Mouse (Mus musculus): ENCODE results near the gene Gm20390.

Gene Gm20390

DNA sequence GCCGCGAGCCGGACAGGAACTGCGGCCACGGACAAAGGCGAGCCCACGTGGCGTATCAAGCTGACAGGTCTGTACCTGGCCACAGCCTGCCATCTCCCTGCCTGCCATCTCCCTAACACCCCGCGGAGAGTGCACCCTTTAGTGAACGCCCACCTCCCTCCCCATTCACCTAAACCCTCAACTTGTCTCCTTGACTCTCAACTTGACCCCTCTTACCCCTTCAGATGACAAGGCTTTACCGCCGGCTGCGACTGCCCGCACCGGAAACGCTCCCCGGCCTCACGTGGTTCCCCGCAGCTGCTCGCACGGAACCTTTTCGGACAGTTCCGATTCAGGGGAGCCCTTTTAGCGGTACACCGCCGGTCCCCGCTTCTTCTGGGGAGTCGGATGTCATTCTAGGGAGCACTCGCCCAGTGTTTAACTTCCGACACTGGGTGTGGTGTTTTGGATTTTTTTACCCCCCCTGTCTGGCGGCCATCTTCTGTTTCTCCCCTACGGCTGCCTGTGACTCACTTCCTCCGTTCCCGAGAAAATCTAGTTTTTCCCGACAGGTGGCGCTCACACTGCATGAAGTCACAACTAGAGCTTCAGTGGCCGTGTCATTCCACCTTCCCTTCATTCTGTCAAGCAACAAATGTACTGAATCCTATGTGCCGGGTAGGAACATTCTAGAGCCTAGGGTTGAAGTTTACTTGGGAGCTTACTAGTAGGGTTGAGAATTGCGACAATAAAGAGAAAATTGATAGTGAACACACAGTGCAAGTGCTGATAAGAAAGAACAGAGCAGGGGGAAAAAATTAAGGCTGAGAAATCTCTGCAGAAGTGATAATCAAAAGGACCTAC, at the start of gene Gm20390, which contains the start of gene Nme1:
Gm20390 (minus strand) TSS at position 289 of the 843 bp plus-strand sequence.
Nme1 (minus strand) TSS at position 517 of the 843 bp plus-strand sequence.
- ATAC-seq (ENCODE audit: insufficient number of reproducible peaks, low FRiP score, low TSS enrichment): peak; percentile 93

DNA sequence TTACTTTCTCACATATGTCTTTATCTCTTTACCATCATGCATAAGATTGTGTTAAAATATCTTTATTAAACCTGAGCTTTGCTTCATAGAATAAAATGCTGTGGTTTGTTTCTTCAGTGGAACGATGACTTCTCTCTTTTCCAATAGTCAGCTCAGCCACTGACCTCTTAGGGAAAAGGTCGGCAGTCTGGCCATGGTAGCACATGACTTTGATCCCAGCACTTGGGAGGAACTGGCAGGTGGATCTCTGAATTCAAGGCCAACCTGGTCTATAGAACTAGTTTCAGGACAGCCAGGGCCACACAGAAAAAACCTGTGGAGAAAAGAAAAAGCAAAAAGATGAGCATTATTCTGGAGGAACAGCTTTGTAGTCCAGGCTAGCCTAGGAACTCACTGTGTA, 35.3 kb upstream of the Gm20390 start:
- ATAC-seq (ENCODE audit: insufficient number of reproducible peaks, low FRiP score, low TSS enrichment): no peak

- ATAC-seq (ENCODE audit: insufficient number of reproducible peaks, low FRiP score, low TSS enrichment): no peak
Measured at GRCm38 (mm10) chr11:93999276-93999675, 31.2 kb upstream of the Gm20390 start.

- no peak for ATAC-seq (ENCODE audit: insufficient number of reproducible peaks, low FRiP score, low TSS enrichment)
Measured at GRCm38 (mm10) chr11:93997141-93997775, 29.2 kb upstream of the Gm20390 start.

- peak; percentile 59 for ATAC-seq (ENCODE audit: insufficient number of reproducible peaks, low FRiP score, low TSS enrichment)
Measured at GRCm38 (mm10) chr11:93996306-93997140, 28.4 kb upstream of the Gm20390 start.

DNA sequence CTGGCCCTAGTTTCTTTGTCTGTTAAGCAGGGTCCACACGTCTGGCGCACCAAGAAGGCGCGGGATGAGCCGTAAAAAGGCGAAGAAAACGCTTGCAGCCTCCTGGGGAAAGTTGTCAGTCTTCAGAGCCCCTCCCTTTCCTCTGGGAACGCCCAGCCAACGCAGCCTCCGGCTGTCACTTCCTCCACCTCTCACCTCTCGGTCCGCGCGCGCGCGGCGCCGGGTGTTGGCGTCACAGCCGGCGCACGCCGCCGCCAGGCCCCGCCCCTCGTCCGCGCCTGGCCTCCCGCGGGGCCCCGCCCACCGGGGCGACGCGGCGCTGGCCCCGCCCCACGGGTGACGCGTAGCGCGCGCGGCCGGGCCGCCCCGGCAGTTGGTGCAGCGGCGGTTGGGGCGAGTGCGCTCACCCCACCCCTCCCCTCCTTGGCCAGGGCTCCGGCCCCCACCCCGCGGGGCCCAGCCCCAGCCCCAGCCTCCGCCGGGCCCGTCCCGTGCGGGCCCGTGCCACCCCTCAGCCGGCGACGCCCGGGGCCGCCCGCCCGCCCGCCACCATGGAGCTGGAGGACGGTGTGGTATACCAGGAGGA, 27.7 kb upstream of the Gm20390 start, which contains the start of gene Spag9:
Spag9 (plus strand) TSS at position 372 of the 586 bp plus-strand sequence.
- ATAC-seq (ENCODE audit: insufficient number of reproducible peaks, low FRiP score, low TSS enrichment): peak; percentile 88

DNA sequence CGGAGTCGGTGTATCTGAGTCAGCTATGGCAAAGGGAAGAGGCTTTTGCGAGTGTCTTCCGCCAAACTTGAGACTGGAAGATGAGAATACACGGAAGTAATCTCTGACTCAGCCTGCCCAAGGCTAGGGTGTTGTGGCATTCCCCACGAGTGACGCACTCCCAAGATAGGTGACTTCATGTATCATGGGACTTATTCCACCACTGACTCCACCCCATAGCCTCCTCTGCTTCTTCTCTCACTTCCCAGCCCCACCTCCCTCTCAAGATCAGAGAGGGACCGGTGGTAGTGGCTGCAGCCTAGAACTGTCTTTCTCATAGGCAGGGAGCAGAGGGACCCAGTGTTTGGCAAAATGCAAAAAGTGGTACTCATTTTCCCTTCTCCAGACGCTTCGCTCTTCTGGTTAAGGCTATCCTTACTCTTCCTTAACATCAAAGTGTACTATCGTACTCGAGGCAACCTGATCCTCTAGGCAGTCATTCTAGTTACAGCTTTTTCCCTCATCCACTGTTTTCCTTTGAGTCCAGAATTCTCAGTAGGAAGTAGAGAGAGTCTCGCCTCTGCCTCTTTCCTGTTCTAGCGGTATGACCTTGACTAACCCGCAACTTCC, 27.1 kb upstream of the Gm20390 start:
- ATAC-seq (ENCODE audit: insufficient number of reproducible peaks, low FRiP score, low TSS enrichment): peak; percentile 70

DNA sequence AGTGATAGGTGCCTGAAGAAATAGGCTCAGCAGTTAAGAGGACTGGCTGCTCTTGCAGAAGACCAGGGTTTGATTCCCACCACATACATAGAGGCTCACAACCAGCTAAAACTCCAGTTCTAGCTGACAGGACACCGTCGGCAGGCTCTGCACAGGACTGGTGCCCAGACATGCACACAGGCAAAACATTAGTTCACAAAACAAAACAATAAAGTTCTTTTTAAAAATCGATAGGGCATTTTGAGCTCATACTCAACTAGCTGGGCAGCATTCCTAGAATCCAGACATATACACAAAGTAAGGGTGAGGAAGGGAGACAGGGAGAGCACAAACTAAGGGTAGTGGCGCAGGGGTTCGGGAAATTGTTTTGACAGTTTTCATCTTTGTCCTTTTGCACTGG, 26.4 kb upstream of the Gm20390 start:
- ATAC-seq (ENCODE audit: insufficient number of reproducible peaks, low FRiP score, low TSS enrichment): no peak

GRCm38 (mm10) chr11:93988328-93989062, 20.4 kb upstream of the Gm20390 start:
- ATAC-seq (ENCODE audit: insufficient number of reproducible peaks, low FRiP score, low TSS enrichment): no peak

DNA sequence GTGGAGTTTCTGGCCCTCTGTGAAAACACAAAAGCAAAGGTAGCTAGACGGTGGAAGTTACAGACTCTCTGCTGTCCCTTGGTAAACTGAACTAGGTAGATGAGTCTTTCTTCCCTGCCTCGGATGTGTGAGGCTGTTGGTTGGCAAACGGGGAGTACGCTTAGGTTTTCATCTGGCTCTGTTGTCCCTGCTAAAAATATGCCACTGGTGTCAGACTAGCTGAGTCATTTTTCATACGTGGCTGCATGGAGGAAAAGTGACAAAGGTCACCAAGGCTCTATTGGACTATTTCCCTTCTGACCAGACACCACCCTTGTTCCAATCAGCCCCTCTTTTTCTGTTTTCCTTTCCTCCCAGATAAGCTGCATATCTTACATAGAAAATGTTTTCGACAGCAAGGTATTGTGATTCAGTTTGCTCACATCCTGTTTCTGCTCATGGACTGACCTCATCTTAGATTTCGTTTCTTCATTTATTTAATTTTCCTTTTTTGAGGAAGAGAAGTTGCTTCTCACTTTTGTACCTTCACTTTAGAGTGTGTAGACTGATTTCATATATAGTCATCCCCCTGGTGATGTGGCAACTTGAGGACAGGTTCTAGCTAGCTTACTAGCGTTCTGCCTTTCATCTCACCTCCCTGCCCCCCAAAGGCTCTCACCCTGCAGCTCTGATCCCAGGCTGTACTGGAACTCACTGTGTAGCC, 19.7 kb upstream of the Gm20390 start:
- ATAC-seq (ENCODE audit: insufficient number of reproducible peaks, low FRiP score, low TSS enrichment): no peak

DNA sequence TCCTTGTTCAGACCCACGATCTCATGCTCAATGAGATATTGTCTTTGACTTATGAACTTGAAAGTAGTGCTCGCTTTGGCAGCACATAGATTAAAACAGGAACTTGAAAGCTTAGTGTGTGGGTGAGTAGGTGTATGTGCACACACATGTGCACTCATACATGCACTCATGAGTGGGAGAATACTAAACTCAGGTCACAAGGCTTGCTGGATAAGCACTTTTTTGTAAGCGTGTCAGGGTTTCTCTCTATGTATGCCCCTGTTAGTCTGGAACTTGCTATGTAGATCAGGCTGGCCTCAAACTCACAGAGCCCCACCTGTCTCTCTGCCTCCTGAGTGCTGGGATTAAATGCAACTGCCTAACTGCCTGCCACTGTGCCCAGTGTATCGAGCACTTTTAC, 18.9 kb upstream of the Gm20390 start:
- ATAC-seq (ENCODE audit: insufficient number of reproducible peaks, low FRiP score, low TSS enrichment): no peak

DNA sequence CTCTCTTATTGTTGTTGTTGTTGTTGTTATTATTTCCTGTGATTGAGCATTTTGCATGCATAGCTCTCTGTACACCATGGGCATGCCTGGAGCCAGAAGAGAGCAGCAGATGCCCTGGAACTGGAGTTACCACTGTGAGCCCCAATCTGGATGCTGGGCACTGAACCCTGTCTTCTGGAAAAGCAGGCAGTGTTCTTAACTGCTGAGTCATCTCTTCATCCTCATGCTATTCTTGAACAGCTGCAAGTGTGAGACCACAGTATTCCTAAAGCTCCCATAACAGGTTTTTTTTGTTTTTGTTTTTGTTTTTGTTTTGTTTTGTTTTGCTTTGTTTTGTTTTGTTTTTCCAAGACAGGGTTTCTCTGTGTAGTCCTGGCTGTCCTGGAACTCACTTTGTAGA, 18.2 kb upstream of the Gm20390 start:
- ATAC-seq (ENCODE audit: insufficient number of reproducible peaks, low FRiP score, low TSS enrichment): no peak

DNA sequence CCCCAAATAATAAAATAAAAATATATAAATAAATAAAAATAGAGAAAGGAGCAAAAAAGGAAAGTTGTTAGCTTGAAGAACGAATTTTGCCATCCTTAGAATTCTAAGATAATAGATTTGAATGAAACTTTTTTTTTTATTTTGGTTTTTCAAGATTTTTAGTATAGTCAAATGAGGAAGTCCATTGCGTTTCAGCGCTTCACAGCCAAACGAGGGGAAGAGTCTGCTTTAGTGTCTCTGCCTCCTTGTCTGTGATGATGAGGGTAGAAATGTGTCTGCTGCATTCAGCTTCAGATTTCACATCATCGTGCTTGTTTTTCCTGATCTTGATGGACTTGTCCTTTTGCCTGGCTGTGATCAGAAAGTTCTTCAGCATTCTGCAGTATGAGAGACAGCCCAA, 17.2 kb upstream of the Gm20390 start:
- no peak for ATAC-seq (ENCODE audit: insufficient number of reproducible peaks, low FRiP score, low TSS enrichment)

DNA sequence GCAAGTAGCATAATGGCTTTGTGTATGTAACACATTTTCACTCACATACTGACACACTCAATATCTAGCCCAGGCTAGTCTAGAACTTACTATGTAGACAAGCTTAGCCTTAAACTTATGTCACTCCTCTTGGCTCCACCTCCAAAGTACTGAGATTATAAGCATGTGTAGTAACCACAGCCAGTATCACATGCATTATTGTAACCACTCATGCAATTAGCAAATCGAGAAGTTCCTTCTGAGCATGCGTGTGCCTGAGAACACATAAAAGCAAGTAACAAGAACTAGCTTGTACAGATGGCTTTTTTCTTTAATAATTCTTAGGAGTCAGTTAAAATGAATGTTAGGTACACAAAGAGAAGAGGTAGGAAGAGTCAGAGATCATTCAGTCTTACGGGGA, 16.5 kb upstream of the Gm20390 start:
- ATAC-seq (ENCODE audit: insufficient number of reproducible peaks, low FRiP score, low TSS enrichment): no peak

DNA sequence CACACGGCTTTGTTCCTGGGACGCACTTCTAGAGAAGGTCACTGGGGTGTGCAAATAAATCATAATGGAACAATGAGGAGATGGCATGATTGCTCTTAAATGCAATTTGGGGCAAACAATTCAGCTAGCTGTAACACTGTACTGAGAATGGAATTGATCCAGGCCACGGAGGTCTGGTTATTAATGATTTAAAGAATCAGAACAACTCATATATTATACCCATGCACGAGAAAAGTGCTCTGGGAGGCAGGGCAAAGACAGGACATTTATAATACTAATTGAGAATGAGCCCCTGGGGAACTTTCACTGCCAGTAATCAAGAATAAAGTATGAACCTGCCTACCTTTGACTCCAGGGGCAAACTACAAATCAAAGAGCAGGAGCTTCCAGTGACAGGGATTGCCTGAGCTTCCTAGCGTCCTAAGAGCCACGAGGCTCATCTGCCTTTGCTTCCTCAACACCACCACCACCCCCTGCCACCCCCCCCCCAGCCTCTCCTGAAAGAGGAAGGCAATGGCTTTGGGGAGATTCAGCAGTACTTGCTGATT, 11.5 kb upstream of the Gm20390 start:
- no peak for ATAC-seq (ENCODE audit: insufficient number of reproducible peaks, low FRiP score, low TSS enrichment)

DNA sequence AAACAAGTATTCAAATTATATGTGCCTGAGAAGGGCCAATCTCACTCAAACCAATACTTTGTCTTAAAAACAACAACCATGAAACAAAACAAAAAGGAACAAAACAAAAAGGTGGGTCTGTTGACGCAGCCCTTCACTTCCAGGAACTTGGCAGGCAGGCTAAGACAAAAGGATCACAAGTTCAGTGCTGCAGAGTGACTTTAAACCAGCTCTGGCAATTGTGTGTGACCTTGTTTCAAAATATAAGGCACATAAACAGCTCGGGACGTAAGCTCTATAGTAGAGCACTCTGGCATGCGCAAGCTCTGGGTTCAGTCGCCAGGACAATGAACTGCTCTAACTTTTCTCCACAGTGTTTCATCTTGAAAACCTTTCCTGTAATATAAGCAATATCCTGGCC, 4.9 kb upstream of the Gm20390 start:
- no peak for ATAC-seq (ENCODE audit: insufficient number of reproducible peaks, low FRiP score, low TSS enrichment)

GRCm38 (mm10) chr11:93969799-93970198, 1.7 kb upstream of the Gm20390 start:
- ATAC-seq (ENCODE audit: insufficient number of reproducible peaks, low FRiP score, low TSS enrichment): no peak

- ATAC-seq (ENCODE audit: insufficient number of reproducible peaks, low FRiP score, low TSS enrichment): no peak
Measured at GRCm38 (mm10) chr11:93969171-93969570, 1.1 kb upstream of the Gm20390 start.

DNA sequence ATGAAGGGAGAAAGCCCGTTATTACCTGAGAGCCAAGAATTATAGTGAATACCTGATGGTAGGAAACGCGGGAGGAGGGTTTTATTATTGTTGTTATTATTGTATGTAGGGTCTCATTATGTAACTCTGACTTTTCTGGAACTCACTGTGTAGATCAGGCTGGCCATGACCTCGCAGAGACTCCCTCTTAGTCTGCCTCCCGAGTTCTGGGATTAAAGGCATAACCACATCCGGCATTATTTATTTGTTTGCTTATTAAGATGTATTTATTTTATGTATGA, 695 bp upstream of the Gm20390 start:
- ATAC-seq (ENCODE audit: insufficient number of reproducible peaks, low FRiP score, low TSS enrichment): no peak
